Mouse (Mus musculus): ENCODE measurements around the gene 4833439L19Rik. TPM values are rescaled to one million over a fixed set of nuclear protein-coding genes. Genes with fewer than 3 reads are reported as not detected.

Gene 4833439L19Rik
- polyA plus RNA-seq, 1 experiment from 2014 or later: 254 TPM

DNA sequence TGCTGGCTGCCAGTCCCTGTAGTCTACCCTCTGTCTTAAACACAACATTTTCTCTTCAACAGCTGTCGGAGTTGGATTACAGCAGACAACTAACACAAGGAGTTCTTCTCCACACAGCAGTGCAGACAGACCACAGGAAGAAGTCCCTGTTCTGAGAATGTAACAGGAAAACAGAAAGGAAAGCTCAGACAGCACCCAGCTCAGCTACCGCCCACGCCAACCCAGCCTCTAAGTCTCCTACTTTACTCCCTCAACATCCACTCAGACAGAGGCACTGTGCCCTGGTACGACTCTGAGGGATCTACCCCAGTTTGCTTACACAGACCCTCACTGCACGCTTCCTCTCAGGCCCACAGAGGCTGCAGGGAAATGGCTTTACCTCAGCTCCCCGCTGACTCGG lies 4.6 kb downstream of the 4833439L19Rik start:
- H3K36me3 ChIP-seq: peaks cover 69% of the 10 kb centered on the region
- ATAC-seq (ENCODE audit: low FRiP score, low read depth): no peak
- no peak overlapping the region for H3K9ac ChIP-seq
- WGBS: 94% methylated on average over 7 of the region's 7 CpGs
- H3K4me2 ChIP-seq (replicated peaks): no peak overlapping the region
- H3K27me3 ChIP-seq (replicated peaks): no peaks in the 10 kb centered on the region
- peaks cover 13% of the 10 kb centered on the region for H3K4me1 ChIP-seq
- H3K4me3 ChIP-seq: no peak overlapping the region
- no peaks in the 10 kb centered on the region for H3K9me3 ChIP-seq
- no peak overlapping the region for H3K27ac ChIP-seq

DNA sequence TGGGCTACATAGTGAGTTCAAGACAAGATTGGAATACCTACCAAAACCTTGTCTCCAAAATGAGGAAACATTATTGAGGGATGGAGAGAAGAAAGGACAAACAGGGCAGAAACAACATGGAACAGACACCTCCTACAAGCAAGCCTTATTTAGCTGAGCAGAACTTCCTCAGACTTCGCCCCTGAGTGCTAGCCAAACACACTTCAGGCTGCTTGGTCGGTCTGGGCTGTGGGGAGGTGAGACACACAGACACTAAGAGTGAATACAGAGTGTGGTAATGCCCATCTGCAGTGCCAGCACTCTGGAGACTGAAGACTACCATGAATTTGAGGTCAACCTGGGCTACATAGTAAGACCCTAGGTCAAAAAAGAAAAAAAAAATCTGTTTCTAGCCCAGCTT lies 5.6 kb downstream of the 4833439L19Rik start:
- no peaks in the 10 kb centered on the region for H3K27me3 ChIP-seq (replicated peaks)
- WGBS: 94% methylated on average over 2 of the region's 2 CpGs
- no peak overlapping the region for H3K4me3 ChIP-seq
- peaks cover 10% of the 10 kb centered on the region for H3K4me1 ChIP-seq
- H3K9me3 ChIP-seq: no peaks in the 10 kb centered on the region
- no peak for ATAC-seq (ENCODE audit: low FRiP score, low read depth)
- H3K27ac ChIP-seq: no peak overlapping the region
- no peak overlapping the region for H3K4me2 ChIP-seq (replicated peaks)
- no peak overlapping the region for H3K9ac ChIP-seq
- H3K36me3 ChIP-seq: peaks cover 77% of the 10 kb centered on the region

DNA sequence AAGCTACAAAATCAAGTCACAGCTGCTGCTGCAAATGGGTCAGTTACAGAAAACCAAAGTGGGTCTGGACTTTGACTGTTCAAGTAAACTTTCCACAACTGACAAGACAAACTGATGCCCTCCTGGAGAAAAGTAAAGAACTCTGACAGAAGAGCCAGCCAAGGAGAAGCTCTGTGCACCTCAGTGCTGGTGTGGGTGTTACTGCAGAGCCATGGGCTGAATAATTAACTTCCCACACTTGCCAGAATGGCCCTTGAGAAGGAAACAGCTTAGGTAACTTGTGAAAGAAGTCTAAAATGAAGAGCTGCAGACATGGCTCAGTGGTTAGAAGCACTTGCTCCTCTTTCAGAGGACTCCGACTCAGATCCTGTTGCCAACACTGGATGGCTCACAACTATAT lies 7.6 kb downstream of the 4833439L19Rik start:
- Histone ChIP-seq H3K9me3 (no peaks in the 10 kb centered on the region), H3K27ac (no peak overlapping the region), H3K4me1 (no peaks in the 10 kb centered on the region), H3K27me3 (replicated peaks) (no peaks in the 10 kb centered on the region), H3K9ac (no peak overlapping the region), H3K36me3 (peaks cover 90% of the 10 kb centered on the region), H3K4me2 (replicated peaks) (no peak overlapping the region), H3K4me3 (no peak overlapping the region)
- 100% methylated on average over 1 of the region's 1 CpGs for WGBS
- ATAC-seq (ENCODE audit: low FRiP score, low read depth): no peak

DNA sequence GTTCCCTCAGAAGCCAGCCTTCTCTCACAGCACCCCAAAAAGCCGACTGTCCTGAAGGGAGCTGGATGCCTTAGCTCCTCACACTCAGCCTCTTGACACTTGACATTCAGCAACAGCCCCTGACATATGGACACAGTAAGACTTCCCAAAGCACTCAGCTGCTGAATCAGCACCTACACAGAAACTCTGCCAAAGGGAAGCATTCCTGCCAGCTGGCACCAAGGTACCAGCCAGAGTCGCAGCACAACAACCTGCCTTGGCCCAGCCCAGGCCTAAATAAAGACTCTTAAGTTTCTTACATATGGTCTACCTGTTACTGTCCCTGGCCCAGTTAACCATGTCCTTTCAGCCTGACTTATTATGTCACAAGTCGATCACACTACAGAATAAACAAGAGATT lies 8.4 kb downstream of the 4833439L19Rik start:
- 94% methylated on average over 3 of the region's 3 CpGs for WGBS
- Histone ChIP-seq H3K9ac (no peak overlapping the region), H3K36me3 (peaks cover 94% of the 10 kb centered on the region)

DNA sequence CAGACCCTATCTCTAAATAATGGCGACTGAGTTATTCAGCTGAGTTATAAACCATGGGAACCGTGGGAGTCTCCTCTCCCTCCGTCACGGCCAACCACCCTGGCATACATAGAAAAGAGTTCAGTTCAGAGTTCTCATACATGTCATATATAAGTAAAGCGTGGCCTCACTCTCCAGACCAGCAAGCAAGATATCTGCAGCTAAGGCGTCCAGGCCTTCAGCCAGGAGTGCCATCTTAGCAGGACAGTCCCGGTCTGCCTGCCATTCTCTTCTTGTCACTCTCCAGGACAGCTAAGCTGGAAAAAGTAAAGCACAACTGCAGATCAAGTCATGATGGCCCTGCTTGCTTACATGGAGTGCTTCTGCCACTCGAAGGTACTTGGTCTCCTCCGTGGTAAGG lies 9.1 kb downstream of the 4833439L19Rik start:
- Histone ChIP-seq H3K27me3 (replicated peaks) (no peaks in the 10 kb centered on the region), H3K9ac (no peak overlapping the region), H3K4me1 (no peaks in the 10 kb centered on the region), H3K4me2 (replicated peaks) (no peak overlapping the region), H3K9me3 (no peaks in the 10 kb centered on the region), H3K36me3 (peaks cover 95% of the 10 kb centered on the region), H3K4me3 (no peak overlapping the region), H3K27ac (no peak overlapping the region)
- WGBS: 95% methylated on average over 9 of the region's 9 CpGs
- no peak for ATAC-seq (ENCODE audit: low FRiP score, low read depth)

More for the DNA sequence above, 8.4 kb downstream of the 4833439L19Rik start:
- no peak overlapping the region for H3K4me3 ChIP-seq
- no peaks in the 10 kb centered on the region for H3K4me1 ChIP-seq
- ATAC-seq (ENCODE audit: low FRiP score, low read depth): no peak
- no peaks in the 10 kb centered on the region for H3K27me3 ChIP-seq (replicated peaks)
- H3K9me3 ChIP-seq: no peaks in the 10 kb centered on the region
- no peak overlapping the region for H3K27ac ChIP-seq
- no peak overlapping the region for H3K4me2 ChIP-seq (replicated peaks)

DNA sequence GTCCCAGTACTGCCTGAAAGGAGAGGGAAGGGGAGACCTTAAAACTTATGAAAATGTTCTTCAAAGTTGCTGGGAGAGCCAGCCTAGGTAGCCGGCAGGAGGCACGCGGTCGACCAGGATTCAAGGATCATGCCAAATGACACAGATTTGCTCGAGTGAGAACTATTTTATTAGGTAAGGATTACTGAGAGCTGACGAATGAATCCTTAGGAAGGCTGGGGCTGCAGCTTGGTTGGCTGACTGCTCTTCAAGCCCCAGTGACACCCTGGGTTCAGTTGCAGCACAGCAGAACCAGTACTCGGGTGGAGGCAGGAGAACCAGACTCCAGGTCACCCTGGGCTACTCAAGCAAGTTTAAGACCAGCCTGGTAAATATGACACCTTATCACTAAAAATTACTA lies 17.2 kb downstream of the 4833439L19Rik start:
- no peak for ATAC-seq (ENCODE audit: low FRiP score, low read depth)
- 88% methylated on average over 7 of the region's 7 CpGs for WGBS
- peaks cover 61% of the 10 kb centered on the region for H3K36me3 ChIP-seq
- no peaks in the 10 kb centered on the region for H3K9me3 ChIP-seq
- H3K27me3 ChIP-seq (replicated peaks): no peaks in the 10 kb centered on the region
- H3K27ac ChIP-seq: no peak overlapping the region
- no peak overlapping the region for H3K4me2 ChIP-seq (replicated peaks)
- no peaks in the 10 kb centered on the region for H3K4me1 ChIP-seq
- no peak overlapping the region for H3K4me3 ChIP-seq
- no peak overlapping the region for H3K9ac ChIP-seq

DNA sequence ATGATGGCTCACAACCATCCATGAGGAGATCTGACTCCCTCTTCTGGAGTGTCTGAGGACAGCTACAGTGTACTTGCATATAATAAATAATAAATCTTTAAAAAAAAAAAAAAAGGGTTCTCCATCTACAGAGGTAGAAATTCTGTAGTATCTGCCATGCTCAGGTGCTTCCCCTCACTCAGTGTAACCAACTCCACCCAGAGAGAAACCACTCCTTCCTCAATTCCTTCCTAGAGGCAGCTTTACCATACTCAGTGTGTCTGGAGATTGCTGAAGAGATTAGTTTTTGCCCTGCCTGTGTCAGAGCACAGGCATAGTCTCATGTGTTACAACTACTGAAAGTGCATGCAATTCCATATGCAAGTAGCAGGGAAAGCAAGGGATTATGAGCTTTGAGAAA lies 33.1 kb downstream of the 4833439L19Rik start:
- Histone ChIP-seq H3K4me2 (replicated peaks) (no peak overlapping the region), H3K9ac (no peak overlapping the region), H3K36me3 (peaks cover 66% of the 10 kb centered on the region), H3K27me3 (replicated peaks) (no peaks in the 10 kb centered on the region), H3K9me3 (no peaks in the 10 kb centered on the region), H3K4me1 (no peaks in the 10 kb centered on the region), H3K27ac (no peak overlapping the region), H3K4me3 (no peak overlapping the region)
- ATAC-seq (ENCODE audit: low FRiP score, low read depth): no peak

DNA sequence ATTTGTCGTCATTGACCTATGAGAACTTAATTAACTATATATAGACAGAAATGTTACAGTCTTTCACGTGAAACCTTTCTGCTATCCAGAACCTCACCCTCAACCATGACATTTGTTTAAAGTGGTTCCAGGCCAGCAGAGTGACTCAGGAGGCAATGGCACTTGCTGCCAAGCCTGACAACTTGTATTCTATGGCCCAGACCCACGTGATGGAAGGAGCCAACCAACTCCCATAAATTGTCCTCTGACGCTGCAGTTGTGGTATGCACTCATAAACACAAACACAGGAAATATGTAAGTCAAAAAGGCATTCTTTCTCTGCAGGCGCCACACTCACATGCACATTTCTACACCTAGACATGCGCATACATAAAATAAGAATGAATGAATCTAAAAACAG lies 38.1 kb downstream of the 4833439L19Rik start:
- Histone ChIP-seq H3K4me3 (no peak overlapping the region), H3K4me1 (no peaks in the 10 kb centered on the region), H3K9me3 (no peaks in the 10 kb centered on the region), H3K9ac (no peak overlapping the region), H3K36me3 (peaks cover 68% of the 10 kb centered on the region), H3K27me3 (replicated peaks) (no peaks in the 10 kb centered on the region), H3K4me2 (replicated peaks) (no peak overlapping the region), H3K27ac (no peak overlapping the region)
- no peak for ATAC-seq (ENCODE audit: low FRiP score, low read depth)
- 90% methylated on average over 6 of the region's 6 CpGs for WGBS

DNA sequence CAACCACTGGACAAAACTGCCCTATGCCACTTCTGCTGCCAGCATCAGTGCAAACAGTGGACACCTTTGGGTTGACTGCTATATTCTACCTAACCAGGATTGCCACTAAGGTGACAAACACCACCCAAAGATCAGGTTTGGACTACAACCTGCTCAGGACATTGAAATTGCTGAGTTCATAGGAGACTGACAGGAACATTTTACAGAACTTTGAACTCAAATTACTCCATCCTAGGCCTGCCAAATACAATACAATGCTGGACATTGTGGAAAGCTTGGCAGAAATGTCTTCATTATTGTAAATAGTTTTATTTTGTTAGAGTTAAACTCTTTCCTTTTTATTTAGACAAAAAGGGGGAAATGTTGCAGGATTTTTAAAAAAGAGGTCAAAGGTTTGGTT lies 44.1 kb downstream of the 4833439L19Rik start:
- H3K4me2 ChIP-seq (replicated peaks): no peak overlapping the region
- peaks cover 24% of the 10 kb centered on the region for H3K36me3 ChIP-seq
- no peak overlapping the region for H3K27ac ChIP-seq
- no peaks in the 10 kb centered on the region for H3K4me1 ChIP-seq
- no peaks in the 10 kb centered on the region for H3K9me3 ChIP-seq
- no peaks in the 10 kb centered on the region for H3K27me3 ChIP-seq (replicated peaks)
- no peak overlapping the region for H3K9ac ChIP-seq
- ATAC-seq (ENCODE audit: low FRiP score, low read depth): no peak
- H3K4me3 ChIP-seq: no peak overlapping the region

DNA sequence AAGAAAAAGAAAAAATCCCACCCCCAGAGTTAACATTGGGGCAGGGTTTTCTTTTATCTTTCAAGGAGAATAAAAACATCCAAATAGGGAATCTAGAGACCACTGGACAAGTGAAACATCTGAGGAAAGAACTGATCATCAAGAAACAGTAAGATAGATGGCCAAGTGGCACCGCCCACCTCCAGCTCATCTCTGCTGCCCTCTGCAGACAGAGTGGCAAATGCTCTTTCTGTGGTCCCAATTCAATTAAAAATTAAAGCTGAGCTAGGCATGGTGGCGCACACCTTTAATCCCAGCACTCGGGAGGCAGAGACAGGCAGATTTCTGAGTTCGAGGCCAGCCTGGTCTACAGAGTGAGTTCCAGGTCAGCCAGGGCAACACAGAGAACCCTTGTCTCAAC lies 45.0 kb downstream of the 4833439L19Rik start:
- H3K36me3 ChIP-seq: peaks cover 20% of the 10 kb centered on the region
- 97% methylated on average over 4 of the region's 4 CpGs for WGBS
- H3K4me1 ChIP-seq: no peaks in the 10 kb centered on the region
- no peak overlapping the region for H3K27ac ChIP-seq
- no peaks in the 10 kb centered on the region for H3K9me3 ChIP-seq
- no peak overlapping the region for H3K9ac ChIP-seq
- no peaks in the 10 kb centered on the region for H3K27me3 ChIP-seq (replicated peaks)
- no peak overlapping the region for H3K4me2 ChIP-seq (replicated peaks)
- H3K4me3 ChIP-seq: no peak overlapping the region
- no peak for ATAC-seq (ENCODE audit: low FRiP score, low read depth)

DNA sequence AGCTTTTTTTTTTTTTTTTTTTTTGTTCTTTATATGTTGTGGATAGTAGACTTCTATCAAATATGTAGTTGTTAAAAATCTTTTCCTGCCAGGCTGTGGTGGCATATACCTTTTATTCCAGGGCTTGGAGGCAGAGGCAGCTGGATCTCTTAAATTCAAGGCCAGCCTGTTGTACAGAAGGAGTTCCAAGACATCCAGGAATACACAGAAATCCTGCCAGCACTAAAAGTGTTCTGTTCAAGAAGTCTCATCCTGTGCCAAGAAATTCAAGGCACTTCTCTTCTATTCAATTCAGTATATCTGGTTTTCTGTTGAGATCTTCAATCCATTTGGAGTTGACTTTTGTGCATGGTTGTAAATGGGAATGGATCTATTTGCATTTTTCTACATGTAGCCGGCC lies 59.3 kb downstream of the 4833439L19Rik start:
- Histone ChIP-seq H3K36me3 (no peaks in the 10 kb centered on the region), H3K27me3 (replicated peaks) (no peaks in the 10 kb centered on the region), H3K4me1 (peaks cover 8% of the 10 kb centered on the region), H3K27ac (no peak overlapping the region), H3K4me2 (replicated peaks) (no peak overlapping the region), H3K9me3 (no peaks in the 10 kb centered on the region), H3K9ac (no peak overlapping the region), H3K4me3 (no peak overlapping the region)
- WGBS: 85% methylated on average over 1 of the region's 1 CpGs
- no peak for ATAC-seq (ENCODE audit: low FRiP score, low read depth)

DNA sequence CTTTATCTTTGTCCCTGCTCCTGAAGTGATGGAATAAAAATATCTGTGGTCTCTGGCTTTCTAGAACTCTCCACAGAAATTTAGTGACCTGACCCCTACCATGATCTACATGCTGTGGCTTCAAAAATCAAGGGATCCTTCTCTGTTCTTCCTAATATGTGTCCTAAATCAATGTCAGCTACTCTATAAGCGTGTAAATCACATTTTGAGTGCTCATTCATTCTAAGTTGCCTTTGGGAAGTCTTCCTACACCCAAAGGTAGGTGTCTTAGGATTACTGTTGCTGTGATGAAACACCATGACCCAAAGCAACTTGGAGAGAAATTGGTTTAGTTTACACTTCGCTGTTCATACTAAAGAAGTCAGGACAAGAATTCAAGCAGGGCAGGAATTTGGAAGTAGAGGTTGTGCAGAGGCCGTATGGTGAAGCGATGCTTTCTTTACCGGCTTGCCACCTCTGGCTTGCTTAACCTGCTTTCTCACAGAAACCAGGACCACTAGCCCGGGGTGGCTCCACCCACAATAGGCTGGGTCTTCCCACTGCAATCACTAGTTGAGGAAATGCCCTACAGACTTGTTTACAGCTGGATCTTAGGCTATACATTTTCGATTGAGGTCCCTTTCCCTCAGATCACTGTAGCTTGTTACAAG lies 60.5 kb downstream of the 4833439L19Rik start:
- peaks cover 8% of the 10 kb centered on the region for H3K4me1 ChIP-seq
- H3K9ac ChIP-seq: peak overlapping the region; percentile 85
- H3K4me2 ChIP-seq (replicated peaks): peak overlapping the region; percentile 94
- no peaks in the 10 kb centered on the region for H3K36me3 ChIP-seq
- peak overlapping the region; percentile 75 for H3K4me3 ChIP-seq
- H3K9me3 ChIP-seq: no peaks in the 10 kb centered on the region
- no peak for ATAC-seq (ENCODE audit: low FRiP score, low read depth)
- H3K27ac ChIP-seq: no peak overlapping the region; the same call in 1 of the 2 replicates
- H3K27me3 ChIP-seq (replicated peaks): no peaks in the 10 kb centered on the region
- 30% methylated on average over 7 of the region's 7 CpGs for WGBS

Measured in neural tube, embryonic 12.5 days (tissue).